Mouse (Mus musculus): ENCODE data around the gene Cryba4.

Cryba4 gene

DNA sequence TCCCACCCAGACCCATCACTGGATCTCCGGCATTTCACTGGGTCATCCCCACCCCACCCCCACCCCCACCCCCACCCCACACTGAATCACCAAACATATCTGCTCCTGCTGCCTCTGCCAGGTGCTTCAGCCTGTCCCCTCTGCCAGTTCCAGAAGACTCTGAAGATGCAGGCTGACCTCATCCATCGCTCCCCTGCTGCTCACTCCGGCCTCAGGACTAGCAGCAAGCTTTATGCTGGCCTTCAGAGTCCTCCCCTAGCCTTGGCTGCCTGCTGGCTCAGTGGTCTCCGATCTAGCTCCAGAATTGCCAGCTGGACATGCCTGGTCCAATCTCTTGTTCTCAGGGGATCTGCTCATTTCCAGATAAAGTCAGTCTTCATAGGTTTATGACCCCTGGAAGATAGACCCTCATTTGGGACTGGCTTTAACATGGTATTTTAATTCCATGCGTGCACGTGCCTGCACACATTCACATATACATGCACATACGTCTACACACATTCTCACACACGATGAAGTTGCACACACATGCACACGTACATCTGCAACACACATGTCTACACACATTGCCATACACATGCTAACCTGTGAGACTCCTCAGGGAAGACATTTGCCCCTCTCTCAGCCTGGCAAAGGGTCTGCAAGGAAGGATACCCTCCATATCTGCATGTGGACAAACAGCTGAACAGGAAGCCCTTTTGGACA is 14.3 kb downstream of the Cryba4 start:
- DNase-seq (ENCODE audit: low spot score in 2 of 2) = no peak

DNA sequence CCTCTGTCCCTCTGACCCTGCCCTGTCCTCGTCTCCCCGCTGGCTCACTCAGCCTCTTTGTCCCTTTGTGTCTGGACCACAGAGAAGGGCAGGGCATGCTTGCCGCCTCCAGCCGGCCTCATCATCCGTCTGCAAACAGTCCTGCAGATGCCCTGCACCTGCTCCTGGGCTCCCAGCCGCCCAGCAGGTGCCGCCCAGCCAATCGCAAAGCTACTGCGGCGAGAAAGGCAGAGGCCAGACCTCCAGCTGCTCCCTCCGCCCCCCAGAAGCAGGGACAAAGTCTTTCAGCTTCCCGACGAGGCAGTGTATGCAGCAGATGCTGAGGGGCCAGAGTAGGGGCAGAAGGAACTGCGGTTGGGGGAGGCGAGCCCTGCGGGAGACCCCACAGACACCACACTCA is 14.9 kb downstream of the Cryba4 start:
- no peak for DNase-seq (ENCODE audit: low spot score in 2 of 2)

DNA sequence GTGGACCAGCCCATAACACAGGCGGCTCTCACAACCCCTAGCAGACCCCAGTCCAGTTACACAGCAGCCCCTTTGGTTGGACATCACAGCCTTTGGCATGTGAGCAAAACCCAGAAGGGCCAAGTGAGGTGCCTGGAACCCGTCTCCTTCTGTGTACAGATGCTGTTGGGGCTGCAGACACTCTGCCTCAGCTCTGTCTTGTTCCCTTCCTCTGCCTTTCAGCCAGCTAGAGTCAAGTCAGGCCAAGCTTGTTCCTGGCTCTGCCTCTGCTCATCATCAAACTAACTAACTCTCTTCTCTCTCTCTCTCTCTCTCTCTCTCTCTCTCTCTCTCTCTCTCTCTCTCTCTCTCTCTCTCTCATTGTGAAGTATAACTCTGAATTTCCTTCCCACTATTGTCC is 15.7 kb downstream of the Cryba4 start:
- no peak for DNase-seq (ENCODE audit: low spot score in 2 of 2)

DNA sequence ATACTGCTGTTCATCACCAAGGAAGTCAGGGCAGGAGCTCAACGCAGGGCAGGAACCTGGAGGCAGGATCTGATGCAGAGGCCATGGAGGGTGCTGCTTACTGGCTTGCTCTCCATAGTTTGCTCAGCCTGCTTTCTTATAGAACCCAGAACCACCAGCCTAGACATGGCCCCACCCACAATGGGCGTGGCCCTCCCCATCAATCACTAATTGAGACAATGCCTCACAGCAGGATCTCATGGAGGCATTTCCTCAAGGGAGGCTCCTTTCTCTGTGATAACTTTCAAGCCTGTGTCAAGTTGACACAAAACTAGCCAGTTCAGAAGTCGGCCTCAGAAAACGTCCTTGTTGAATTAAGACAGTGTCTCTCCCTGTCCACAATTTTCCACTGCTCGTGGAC is 16.5 kb downstream of the Cryba4 start:
- no peak for DNase-seq (ENCODE audit: low spot score in 2 of 2)

DNA sequence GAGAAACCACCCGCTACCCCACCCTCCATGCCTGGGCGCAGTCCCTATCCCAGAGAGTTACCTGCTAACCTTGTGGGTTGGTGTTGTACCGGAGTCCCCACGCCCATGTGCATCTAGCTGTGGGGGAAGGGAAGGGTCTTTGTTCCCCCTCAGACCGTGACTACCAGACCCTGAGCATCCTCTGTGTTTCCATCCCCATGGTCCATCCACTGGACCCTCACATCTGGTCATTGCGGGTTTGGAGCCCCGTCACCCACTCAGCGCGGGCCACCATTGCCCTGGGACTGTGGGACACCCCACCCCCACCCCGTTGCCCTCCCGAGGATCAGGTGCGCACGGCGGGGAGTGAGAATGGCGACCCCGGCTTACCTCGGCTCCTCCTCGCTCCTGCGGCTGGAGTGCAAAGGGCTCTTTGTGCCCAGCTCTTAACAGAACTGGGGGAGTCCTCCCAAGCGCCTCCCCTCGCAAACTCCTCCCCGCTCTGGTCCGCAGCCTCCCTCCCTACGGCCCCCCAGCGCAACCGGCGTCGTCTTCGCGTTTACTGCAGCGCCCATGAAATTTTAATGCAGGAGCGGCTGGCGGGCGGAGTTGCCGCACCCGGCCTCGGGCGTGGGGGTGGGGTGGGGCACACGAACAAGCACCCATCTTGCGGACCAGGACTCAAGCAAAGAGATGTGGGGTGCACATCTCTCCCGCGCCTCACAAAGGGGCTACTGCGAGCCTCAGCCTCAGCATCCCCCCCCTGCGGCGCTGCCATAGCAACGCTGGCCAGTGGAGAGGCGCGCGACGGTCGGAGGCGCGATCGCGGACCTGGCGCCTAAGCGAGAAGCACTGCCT is 23.9 kb downstream of the Cryba4 start:
- peak; percentile 73 to 75 for DNase-seq (ENCODE audit: low spot score in 2 of 2)

DNA sequence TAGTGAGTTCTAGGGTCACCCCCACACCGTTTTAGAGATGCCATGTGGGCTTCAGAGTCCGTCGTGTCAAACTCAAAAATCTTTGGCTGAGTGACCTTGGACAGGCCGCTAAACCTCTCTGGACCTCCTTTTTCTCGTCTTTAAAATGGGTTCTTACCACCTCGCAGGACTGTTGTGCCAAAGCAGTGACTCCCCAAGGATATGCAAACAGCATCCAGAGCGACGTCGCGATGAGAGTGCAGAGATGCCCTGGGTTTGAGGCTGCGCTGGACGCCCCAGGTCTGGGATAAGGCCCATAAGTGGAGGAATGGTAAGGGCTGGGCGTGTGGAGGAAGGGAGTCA is 24.4 kb downstream of the Cryba4 start:
- peak in 1 of 2 experiments; percentile 44 for DNase-seq (ENCODE audit: low spot score in 2 of 2)

DNA sequence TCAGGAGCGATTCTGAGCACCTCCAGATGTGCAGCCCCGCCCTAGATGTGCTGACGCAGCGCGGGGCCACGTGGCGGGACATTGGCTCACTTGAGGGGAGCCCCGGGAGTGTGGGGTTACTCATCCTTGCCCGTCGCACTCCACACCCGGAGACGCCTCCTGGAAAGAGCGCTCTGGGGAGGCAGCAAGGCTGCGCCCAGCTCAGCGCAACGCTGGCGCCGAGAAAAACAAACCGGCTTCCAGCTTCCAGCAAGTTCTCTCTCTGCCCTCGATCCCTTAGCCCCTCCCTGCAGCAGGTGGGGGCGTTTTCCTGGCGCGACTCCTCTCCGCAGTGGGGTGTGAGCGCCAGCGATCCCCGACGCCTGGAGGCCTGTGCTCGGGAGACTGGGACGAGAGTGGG is 25.0 kb downstream of the Cryba4 start:
- DNase-seq (ENCODE audit: low spot score in 2 of 2) = peak; percentile 71 to 76

DNA sequence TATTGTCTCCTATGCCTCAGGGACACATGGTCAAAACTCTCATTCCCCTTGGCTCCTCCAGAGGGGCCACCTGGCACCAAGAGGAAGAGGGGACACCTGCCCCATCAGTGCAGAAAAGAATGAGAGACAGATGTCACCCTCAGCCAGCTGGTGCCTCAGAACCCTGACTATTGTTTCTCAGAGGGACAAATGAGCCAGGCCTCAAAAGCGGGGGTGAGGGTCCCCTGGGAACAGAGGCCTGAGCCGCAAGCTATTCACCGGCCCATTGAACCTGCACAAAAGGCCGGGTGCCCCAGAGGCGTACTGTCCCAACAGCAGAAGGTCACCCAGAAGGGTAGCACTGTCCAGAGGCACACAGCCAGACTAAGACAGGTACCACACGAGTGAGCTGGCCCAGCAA is 26.7 kb downstream of the Cryba4 start:
- no peak for DNase-seq (ENCODE audit: low spot score in 2 of 2)

DNA sequence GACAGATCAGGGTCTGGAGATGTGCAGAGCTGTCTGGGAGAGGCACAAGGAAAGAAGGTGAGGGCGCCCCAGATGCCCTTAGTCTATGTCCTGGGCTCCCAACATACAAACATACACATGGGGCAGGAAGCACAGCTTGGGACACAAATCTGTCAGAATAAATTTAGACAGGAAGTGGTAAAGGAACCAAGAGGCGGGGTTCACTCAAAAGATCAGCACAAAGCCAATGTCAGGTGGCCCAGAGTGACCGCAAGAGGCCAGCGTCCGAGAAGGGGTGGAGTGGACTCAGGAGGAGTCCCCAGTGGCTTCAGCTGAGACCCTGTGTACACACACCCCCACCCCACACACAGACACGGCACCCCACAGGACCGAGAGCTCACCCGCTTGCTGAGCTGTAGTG is 32.1 kb downstream of the Cryba4 start:
- no peak for DNase-seq (ENCODE audit: low spot score in 2 of 2)

DNA sequence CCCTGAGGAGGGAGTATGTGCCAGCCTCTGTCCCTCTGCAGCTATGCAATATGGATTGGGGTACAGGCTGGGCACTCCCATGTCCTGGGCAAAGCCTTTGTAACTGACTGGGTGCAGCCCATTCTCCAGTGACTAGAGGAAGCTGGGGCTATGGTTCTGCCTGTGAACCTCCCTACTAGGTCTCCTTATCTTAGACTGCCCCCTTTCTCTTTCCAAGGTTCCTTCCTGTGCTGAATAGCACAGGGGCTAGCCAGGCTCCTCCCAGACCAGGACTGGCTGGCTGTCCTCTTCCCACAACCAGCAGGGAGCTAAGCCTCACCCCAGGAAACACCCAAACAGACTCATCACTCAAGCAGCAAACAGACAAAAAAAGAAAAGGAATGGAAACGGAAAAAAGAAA is 32.9 kb downstream of the Cryba4 start:
- no peak for DNase-seq (ENCODE audit: low spot score in 2 of 2)

DNA sequence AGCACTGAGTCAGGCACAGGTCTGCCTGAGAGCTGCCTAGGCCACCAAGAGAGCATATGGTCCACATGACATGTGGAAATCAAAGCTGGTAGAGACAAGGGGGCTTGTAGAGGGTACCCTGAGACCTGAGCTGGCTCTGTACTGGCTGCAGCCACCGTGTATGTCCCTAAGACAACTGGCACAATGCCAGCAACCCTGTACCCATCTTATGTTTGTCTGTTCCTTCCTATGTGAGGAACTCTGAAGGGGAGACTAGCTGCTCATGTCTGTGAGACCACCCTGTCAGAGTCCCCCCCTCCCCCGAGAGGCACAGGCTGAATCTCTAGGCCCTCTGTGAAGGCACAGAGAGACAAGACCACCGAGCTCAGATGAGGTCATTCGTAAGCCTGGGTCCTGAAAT is 33.6 kb downstream of the Cryba4 start:
- no peak for DNase-seq (ENCODE audit: low spot score in 2 of 2)

DNA sequence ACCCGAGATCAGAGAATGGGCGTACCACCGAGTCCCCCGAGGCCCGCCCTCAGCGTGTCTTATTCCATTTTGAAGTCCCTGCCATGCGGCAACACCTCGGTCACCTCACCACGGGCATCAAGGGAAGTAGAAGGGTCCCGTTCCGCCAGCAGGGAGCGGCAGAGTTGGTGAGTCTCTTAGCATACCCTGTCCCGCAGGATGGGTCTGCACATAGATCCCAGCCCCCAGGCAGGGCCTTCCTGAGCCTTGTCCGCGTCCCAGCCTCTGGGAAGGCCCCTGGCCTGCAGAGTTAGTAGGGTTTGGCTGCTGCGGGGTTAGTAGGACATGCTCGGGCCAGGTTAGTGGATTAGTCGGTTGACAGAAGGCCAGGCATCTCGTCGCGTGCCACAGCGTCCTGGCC is 35.3 kb downstream of the Cryba4 start:
- peak in 1 of 2 experiments; percentile 13 for DNase-seq (ENCODE audit: low spot score in 2 of 2)

DNA sequence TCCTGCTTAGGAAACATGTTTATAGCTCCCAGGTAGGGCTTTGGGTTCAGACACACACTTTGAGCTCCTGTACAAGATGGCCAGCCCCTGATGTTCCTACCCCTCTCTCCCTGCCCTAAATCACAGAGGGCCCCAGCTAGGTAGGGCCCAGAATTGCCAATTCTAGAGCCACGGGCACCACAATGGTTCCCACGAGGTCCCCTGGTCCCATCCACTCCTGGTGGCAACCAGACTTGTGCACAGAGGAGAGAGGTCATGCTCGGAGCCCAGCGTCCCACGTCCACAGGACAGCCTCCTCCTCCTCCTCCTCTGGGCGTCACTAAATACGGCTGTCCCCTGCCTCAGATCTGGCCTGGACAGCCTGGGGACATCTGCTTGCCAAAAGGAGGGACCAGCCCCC is 36.0 kb downstream of the Cryba4 start:
- no peak for DNase-seq (ENCODE audit: low spot score in 2 of 2)

DNA sequence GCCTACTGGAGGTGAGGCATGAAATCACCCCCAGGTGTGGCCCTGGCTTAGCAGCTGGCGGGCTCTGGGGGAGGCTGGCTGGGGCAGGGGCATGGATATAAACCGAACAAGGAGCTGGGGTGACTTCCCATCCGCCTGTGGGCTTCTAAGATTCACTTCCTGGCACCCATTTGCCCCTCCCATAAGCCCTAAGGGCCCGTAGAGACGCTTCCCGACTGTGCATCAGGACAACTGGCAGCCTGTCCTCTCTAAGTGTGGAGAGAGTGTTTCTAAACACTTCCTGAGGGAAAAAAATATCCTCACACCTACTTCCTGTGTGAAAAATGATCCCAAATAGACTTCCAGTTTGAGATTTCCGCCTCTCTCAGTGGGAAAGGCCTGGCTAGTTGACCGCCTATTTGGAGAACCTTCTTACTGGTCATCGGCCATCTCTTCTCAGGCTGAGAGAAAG is 36.5 kb downstream of the Cryba4 start:
- DNase-seq (ENCODE audit: low spot score in 2 of 2) = peak; percentile 44 to 50

DNA sequence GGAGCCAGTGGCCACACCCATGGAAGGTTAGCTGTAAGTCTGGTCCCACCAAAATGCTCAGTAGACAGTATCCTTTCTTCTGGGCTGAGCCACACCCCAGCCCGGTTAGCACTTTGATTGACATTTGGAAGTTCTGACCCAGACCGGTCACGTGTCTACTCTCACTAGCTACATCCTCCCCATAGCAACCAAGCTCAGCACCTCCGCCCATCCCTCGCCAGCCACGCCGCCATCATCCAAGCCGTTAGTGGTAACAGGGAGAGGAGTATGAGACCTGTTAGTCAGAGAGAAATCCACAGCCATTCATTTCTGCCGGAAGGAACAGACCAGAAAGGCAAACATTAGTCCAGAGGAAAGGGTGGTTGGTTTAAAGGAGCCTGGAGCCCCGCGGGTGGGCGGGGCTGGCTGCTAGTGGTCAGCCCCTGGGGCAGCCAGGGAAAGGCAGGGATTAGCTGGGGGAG is 37.0 kb downstream of the Cryba4 start:
- peak; percentile 66 to 71 for DNase-seq (ENCODE audit: low spot score in 2 of 2)

DNA sequence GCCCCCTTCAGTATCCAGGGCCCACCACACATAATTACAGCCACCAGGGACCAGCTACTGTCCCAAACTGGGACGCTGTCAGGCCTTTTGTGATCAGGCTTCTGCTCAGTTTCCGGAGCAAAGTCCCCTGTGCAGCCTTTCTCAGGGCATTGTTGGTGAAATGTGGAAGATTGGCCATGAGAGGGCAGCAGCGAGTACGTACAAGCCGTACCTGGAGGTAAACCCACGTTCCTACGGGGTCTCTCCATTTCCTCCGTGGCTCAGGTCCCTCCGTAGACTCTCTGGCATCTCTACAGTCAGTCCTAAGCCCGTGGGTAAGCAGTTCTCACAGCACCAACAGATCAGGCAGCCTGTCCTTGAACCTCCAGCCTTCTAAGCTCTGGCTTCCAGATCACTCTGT is 37.9 kb downstream of the Cryba4 start:
- peak; percentile 75 to 83 for DNase-seq (ENCODE audit: low spot score in 2 of 2)

DNA sequence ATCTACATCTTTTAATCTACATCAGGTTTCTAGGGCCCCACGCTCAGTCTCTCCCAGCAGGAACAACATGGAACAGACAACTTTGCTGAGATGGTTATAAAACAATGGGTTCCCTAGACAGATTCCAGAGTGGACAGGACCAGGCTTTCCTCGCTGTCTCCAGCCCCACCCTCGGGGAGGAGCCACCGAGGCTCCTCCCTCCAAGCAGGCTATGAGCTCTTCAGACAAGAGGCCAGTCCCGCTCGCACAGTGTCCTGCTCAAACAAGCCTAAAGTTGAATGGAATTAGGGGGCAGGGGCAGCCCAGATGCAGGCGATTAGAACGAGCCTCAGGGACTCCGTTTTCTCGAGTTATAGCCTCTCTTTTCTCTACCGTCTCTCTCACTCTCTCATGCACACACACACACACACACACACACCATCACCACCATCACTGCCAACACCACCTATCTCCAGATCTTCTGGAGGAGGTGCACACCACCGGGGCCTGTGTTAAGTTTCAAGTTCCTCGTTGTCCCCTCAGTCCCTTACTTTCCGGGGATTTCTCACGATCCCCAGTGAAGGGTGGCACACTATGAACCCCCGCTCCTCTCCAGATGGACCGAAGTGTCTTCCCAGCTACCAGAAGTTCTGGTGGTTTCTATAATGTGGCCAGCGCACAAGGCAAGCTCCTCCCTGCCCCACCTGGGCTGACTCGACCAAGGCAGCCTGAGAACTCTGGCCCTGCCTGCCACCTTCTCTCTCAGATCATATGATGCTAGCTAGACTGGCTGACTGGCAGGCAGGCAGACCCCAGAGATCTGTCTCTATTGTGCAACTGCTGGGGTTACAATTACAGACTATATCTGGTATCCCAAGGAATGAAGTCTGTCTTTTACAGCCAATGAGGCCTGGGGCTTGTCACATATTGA is 38.7 kb downstream of the Cryba4 start:
- DNase-seq (ENCODE audit: low spot score in 2 of 2) = peak; percentile 40 to 48

DNA sequence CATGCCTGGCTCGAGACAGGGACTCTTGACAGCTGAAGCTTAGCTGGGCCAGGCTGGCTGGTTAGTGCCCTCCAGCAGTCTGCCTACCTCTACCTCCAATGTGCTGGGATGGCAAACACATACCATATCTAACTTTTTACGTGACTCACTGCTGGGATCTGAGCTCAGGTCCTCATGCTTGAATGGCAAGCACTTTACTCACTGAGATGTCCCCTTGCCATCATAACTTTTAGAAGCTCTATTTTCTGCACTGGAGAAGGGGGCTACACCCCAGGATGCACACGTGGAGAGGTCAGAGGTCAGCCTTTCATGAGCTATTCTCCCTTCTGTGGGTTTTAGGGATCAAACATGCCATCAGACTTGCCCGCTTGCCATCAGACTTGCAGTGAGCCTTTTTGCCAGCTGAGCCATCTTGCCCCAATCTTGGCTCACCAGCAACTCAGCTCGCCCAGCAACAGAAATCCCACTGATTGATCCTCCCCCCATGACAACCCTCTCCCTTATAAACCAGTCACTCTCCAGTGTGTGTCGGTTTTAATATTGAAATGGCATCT is 39.5 kb downstream of the Cryba4 start:
- DNase-seq (ENCODE audit: low spot score in 2 of 2) = no peak

DNA sequence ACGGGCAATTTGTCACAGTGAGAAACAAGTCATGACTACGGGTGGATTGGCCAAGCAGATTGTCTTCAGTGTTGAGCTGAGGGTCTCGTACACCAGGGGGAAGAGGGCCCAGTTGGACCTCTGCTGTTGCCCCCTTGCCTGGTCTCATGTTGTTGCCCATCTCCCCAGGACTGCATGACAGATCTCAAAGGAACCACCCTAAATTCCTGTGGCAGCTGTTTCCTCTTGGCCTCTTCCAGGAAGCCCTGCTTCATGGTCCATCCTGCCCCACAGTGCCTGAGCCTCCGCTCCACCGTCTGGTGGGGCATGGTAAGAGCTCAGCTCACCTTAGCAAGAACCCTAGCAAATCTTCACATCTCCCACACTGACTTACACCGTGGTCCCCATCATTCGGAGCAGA is 40.4 kb downstream of the Cryba4 start:
- DNase-seq (ENCODE audit: low spot score in 2 of 2) = no peak

DNA sequence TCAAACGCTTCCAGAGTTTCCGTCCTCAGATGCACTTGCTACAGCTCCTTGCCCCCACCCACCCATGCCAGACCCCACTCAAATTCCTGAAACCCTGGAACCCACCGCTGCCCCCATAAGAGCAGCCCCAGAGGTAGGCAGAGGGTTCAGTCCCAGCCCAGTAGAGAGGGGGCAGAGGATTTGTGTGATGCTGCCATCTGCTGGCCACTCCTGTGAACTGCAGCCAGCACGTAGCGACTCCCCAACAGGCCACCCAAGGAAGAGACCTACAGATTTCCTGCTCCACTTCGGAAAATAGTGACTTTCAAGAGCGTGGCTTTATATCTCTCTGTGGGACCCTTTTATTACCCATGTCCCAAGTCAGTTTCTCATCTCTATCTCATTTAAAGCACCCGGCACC is 42.2 kb downstream of the Cryba4 start:
- peak; percentile 64 to 71 for DNase-seq (ENCODE audit: low spot score in 2 of 2)

DNA sequence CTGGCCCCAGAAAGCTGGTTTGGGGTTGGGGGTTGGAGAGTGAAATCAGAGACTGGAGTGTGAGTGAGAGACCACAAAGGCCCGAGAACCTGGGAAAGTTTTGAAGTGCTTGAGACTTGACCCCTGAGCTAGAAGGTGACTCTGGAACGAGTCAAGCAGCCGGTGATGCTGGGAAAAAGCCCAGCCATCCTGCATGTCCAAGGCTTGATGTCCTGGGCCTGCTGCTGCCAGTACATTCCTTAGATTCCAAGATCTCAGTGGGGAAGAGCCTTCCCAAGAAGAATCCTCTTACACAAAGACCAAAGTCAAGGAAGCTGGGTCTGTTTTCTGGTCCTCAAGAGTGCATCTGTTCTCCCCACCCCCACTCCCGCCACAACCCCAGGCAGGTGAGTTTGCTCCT is 44.0 kb downstream of the Cryba4 start:
- DNase-seq (ENCODE audit: low spot score in 2 of 2) = no peak
